Mouse (Mus musculus) liver, embryonic 18 days (tissue): ENCODE results near the gene N4bp3. TPM values are rescaled to one million over a fixed set of nuclear protein-coding genes. Genes with fewer than 3 reads are reported as not detected.

Experiments
- polyA plus RNA-seq: library from polyadenylated mRNA; depleted of rRNA; stranded (reverse); fragments of >200 nt; gene quantifications from 2 replicates; pipeline ENCODE4 v1.2.3, GENCODE M21; 2012; rRNA removed

The N4bp3 gene
- 1.9 and 2.0 TPM in 2 replicates for polyA plus RNA-seq

GRCm38 (mm10) chr11:51650691-51651515 lies at the start of gene N4bp3, which contains the start of gene D930048N14Rik:
Gene N4bp3 (minus strand): TSS chr11:51650842.
Gene D930048N14Rik (plus strand): TSS chr11:51650954.

GRCm38 (mm10) chr11:51688330-51689328 lies 38.0 kb upstream of the N4bp3 start, which contains the start of gene 0610009B22Rik:
Gene 0610009B22Rik (minus strand): TSS chr11:51688874.

GRCm38 (mm10) chr11:51635525-51636322 lies 14.9 kb downstream of the N4bp3 start, which contains the start of gene Rmnd5b:
Gene Rmnd5b (minus strand): TSS chr11:51635896.

GRCm38 (mm10) chr11:51619409-51620060 lies 31.1 kb downstream of the N4bp3 start, which contains the start of gene Nhp2:
Gene Nhp2 (plus strand): TSS chr11:51619735.

GRCm38 (mm10) chr11:51606447-51607095 lies 44.1 kb downstream of the N4bp3 start, which contains the start of gene Hnrnpab:
Gene Hnrnpab (minus strand): TSS chr11:51606847.

Other genes with a start within 250 kb of the N4bp3 start
- gene Phykpl, start 66.1 kb downstream of the N4bp3 start, polyA plus RNA-seq = 12.5 and 14.8 TPM in 2 replicates
- 164 and 172 TPM in 2 replicates for gene Hnrnpab, start 44.0 kb downstream of the N4bp3 start, polyA plus RNA-seq
- 44.9 and 45.9 TPM in 2 replicates for gene Nhp2, start 31.1 kb downstream of the N4bp3 start, polyA plus RNA-seq
- gene Rmnd5b, start 14.9 kb downstream of the N4bp3 start, polyA plus RNA-seq = 13.1 and 13.3 TPM in 2 replicates
- gene D930048N14Rik, start 112 bp upstream of the N4bp3 start, polyA plus RNA-seq = 1.1 and 1.5 TPM in 2 replicates
- gene 0610009B22Rik, start 38.0 kb upstream of the N4bp3 start, polyA plus RNA-seq = 19.0 and 22.0 TPM in 2 replicates
- gene Sec24a, start 112.8 kb upstream of the N4bp3 start, polyA plus RNA-seq = 7.8 and 8.1 TPM in 2 replicates
- gene Sar1b, start 112.8 kb upstream of the N4bp3 start, polyA plus RNA-seq = 85.3 and 114 TPM in 2 replicates
- gene Jade2, start 206.8 kb upstream of the N4bp3 start, polyA plus RNA-seq = 0.87 and 0.96 TPM in 2 replicates